Mouse (Mus musculus): ENCODE measurements around the gene Rs1. TPM values are rescaled to one million over a fixed set of nuclear protein-coding genes. Genes with fewer than 3 reads are reported as not detected.
"Not testable (repeated sequence)": the region's sequence is repeated elsewhere in the genome, so short reads cannot be mapped to it uniquely, and the experiment has no call there.

Rs1 gene
- 0.03 and 0.04 TPM in 2 replicates for polyA plus RNA-seq (2014; fragmentation: Nextera tagmentation; extraction: Ambion mirVana)

DNA sequence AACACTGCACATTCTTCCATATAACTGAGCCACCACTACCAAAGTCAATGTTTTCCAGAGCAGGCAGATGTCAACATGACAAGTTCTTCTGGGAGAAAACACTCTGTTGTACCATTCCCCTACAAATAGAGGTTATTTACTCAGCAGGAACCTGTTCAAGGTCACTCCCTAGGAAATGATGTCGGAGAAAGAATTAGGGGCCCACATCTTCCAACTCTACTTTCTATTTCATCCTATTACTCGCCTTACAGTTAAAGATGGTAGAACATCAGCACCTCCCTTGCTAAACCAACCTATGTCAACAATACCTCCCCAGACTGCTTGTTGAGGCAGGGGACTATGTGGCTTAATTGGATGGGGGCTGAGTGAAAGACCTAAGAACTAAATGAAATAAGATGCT is at the start of gene Rs1:
Gene Rs1 (plus strand): TSS at position 301 of the 400 bp plus-strand sequence.
- WGBS, result 78% methylated on average over 2 of the region's 2 CpGs
- Histone ChIP-seq H3K4me3 (ENCODE audit: low read depth, low read length) (no peak within 1 kb of the TSS), H3K36me3 (ENCODE audit: control insufficient read depth, insufficient read depth, low read length) (no peaks in the 10 kb centered on the region), H3K27me3 (ENCODE audit: control insufficient read depth, insufficient read depth, low read length) (peaks cover 7% of the 10 kb centered on the region), H3K27ac (ENCODE audit: low read depth, low read length) (no peak within 1 kb of the TSS), H3K4me2 (peak within 1 kb of the TSS; percentile 34; the same call in 1 of the 2 replicates), H3K9me3 (ENCODE audit: control insufficient read depth, low read length) (no peaks in the 10 kb centered on the region), H3K4me1 (ENCODE audit: control insufficient read depth, insufficient read depth, low read length) (no peaks in the 10 kb centered on the region), H3K9ac (ENCODE audit: low read length) (no peak within 1 kb of the TSS)
- no peak for ATAC-seq (ENCODE audit: low FRiP score)
- no peak for DNase-seq (ENCODE audit: low spot score, missing footprints)

DNA sequence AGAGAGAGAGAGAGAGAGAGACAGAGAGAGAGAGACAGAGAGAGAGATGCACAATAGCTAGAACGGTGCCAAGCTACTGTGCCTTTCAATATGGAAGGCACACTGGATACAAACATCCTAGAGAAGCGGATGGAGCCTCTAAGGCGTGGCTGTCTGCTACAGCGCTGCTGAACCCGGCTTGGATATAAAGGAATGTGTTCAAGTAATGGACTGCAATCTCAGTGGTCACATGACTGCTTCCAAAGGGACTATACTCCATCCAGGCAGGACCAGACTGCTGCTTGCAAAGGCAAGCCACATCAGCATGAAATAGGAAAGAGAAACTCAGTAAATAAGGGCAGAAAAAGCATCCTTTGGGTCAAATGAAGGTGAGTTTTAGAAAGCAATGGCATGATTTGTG is 32.2 kb upstream of the Rs1 start, which contains the start of gene Ppef1:
Gene Ppef1 (minus strand): TSS at position 116 of the 400 bp plus-strand sequence.
- ATAC-seq (ENCODE audit: low FRiP score), result no peak
- no peak for DNase-seq (ENCODE audit: low spot score, missing footprints)
- Histone ChIP-seq H3K4me3 (ENCODE audit: low read depth, low read length) (no peak within 1 kb of the TSS), H3K4me2 (no peak within 1 kb of the TSS), H3K4me1 (ENCODE audit: control insufficient read depth, insufficient read depth, low read length) (no peaks in the 10 kb centered on the region), H3K9ac (ENCODE audit: low read length) (no peak within 1 kb of the TSS), H3K36me3 (ENCODE audit: control insufficient read depth, insufficient read depth, low read length) (no peaks in the 10 kb centered on the region), H3K27me3 (ENCODE audit: control insufficient read depth, insufficient read depth, low read length) (peaks cover 14% of the 10 kb centered on the region), H3K27ac (ENCODE audit: low read depth, low read length) (no peak within 1 kb of the TSS), H3K9me3 (ENCODE audit: control insufficient read depth, low read length) (no peaks in the 10 kb centered on the region)
- WGBS, result 80% methylated on average over 5 of the region's 5 CpGs

DNA sequence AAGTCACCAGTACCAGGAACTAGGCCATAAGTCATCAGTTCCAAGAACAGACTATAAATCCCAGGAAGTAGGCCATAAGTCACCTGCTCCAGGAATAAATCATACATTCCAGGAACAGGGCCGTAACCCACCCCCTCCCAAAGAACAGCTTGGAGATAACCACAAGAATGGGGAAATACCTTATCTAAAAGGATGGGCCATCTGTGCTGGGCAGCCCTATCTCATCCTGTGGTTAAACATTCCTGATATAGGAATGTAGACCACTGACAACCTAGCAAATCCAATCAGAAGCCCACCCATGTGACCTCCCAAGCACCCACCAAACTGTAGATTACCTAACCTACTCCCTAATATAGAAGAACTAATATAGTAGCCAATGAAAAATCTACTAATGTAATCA is 22.4 kb upstream of the Rs1 start:
- DNase-seq (ENCODE audit: low spot score, missing footprints), result no peak
- H3K27me3 ChIP-seq (ENCODE audit: control insufficient read depth, insufficient read depth, low read length), result no peaks in the 10 kb centered on the region; the same call in 1 of the 2 replicates
- WGBS, result 86% methylated on average over 1 of the region's 1 CpGs

DNA sequence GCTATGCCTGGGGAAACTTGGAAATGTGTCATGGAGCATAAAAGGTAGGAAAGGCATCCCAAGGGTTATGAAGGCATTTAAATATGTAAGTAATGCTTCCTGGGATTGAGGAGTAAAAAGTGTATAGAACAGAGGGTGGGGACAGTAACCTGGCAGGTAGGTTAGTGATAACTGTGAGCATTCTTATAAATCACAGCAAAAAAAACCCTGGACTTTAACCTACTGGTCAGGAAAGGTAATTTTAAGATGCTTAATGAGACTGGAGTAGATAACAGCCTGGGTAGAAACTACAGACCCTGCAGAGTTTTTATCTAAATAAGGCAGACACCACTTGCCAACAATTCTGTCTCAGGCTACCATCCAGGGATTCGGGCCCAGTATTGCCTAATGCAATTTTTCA is 19.2 kb upstream of the Rs1 start:
- DNase-seq (ENCODE audit: low spot score, missing footprints) (no peak), ATAC-seq (ENCODE audit: low FRiP score) (no peak)
- H3K4me3 ChIP-seq (ENCODE audit: low read depth, low read length), result no peak overlapping the region
- H3K4me1 ChIP-seq (ENCODE audit: control insufficient read depth, insufficient read depth, low read length), result no peaks in the 10 kb centered on the region
- no peaks in the 10 kb centered on the region; the same call in 1 of the 2 replicates for H3K27me3 ChIP-seq (ENCODE audit: control insufficient read depth, insufficient read depth, low read length)
- H3K27ac ChIP-seq (ENCODE audit: low read depth, low read length), result no peak overlapping the region
- H3K36me3 ChIP-seq (ENCODE audit: control insufficient read depth, insufficient read depth, low read length), result no peaks in the 10 kb centered on the region
- H3K9me3 ChIP-seq (ENCODE audit: control insufficient read depth, low read length), result no peaks in the 10 kb centered on the region
- no peak overlapping the region for H3K9ac ChIP-seq (ENCODE audit: low read length)
- WGBS, result 75% methylated on average over 1 of the region's 1 CpGs
- H3K4me2 ChIP-seq, result no peak overlapping the region

More for the DNA sequence above, 22.4 kb upstream of the Rs1 start:
- H3K9me3 ChIP-seq (ENCODE audit: control insufficient read depth, low read length), result no peaks in the 10 kb centered on the region
- no peak for ATAC-seq (ENCODE audit: low FRiP score)
- H3K9ac ChIP-seq (ENCODE audit: low read length), result no peak overlapping the region
- no peaks in the 10 kb centered on the region for H3K36me3 ChIP-seq (ENCODE audit: control insufficient read depth, insufficient read depth, low read length)
- H3K4me1 ChIP-seq (ENCODE audit: control insufficient read depth, insufficient read depth, low read length), result no peaks in the 10 kb centered on the region
- H3K27ac ChIP-seq (ENCODE audit: low read depth, low read length), result no peak overlapping the region
- H3K4me2 ChIP-seq, result no peak overlapping the region
- no peak overlapping the region for H3K4me3 ChIP-seq (ENCODE audit: low read depth, low read length)

DNA sequence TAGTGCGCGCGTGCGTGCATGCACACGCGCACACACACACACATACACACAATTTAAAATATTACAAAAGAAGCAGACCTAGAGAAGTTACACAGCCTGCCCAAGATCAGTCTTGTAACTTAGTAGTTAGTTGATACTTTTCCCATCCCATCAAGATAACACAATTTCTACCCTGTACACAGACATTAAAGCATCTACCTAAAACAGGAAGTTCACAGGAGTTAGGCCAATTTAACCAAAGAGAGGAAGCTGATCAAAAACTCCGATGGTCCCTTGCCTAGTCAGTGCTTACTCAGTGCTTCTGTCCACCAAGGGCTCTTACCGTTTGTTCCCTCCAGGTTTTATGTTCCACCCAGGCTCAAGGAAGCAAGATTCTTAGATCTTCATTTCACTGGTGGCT is 17.0 kb upstream of the Rs1 start:
- Histone ChIP-seq H3K36me3 (ENCODE audit: control insufficient read depth, insufficient read depth, low read length) (no peaks in the 10 kb centered on the region), H3K27ac (ENCODE audit: low read depth, low read length) (no peak overlapping the region), H3K9me3 (ENCODE audit: control insufficient read depth, low read length) (no peaks in the 10 kb centered on the region), H3K4me2 (no peak overlapping the region), H3K4me1 (ENCODE audit: control insufficient read depth, insufficient read depth, low read length) (no peaks in the 10 kb centered on the region), H3K27me3 (ENCODE audit: control insufficient read depth, insufficient read depth, low read length) (peaks cover 8% of the 10 kb centered on the region), H3K9ac (ENCODE audit: low read length) (no peak overlapping the region), H3K4me3 (ENCODE audit: low read depth, low read length) (no peak overlapping the region)
- ATAC-seq (ENCODE audit: low FRiP score) (no peak), DNase-seq (ENCODE audit: low spot score, missing footprints) (no peak)
- WGBS, result 95% methylated on average over 8 of the region's 8 CpGs

DNA sequence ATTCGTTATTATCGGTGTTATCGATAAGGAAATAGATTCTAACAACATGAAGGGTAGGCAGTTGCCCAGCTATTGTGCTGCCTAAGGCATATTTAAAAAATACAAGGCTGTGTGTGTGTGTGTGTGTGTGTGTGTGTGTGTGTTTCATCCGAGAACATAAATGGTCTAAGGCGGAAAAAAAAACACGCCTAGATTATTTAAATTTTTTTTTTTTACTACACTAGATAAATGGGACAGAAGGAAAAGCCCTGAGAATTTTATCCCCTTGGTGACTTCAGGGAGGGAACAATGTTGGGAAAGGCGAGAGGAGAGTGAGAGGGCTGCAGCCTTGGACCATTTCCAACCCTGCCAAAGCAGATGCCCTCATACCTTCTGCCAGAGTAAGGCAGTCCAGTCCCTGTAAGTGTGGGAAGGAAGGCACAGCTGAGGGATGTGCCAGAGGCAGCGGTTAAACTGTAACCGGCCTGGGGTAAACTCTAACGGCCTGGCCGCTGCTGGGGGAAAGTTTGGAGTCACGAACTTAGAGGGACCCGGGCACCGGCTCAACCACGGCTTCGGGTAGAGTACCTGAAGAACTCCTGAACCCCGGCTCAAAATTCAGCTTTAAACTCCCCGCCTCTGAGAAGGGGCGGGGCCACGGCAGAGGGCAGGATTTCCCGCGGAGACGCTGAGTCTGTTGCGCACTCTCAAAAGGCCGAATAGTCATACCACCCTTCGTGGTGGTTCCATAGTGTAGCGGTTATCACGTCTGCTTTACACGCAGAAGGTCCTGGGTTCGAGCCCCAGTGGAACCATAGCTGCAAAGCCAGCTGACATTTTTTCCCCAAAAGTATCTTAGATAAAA is 2.2 kb upstream of the Rs1 start:
- WGBS, result 27% methylated on average over 30 of the region's 30 CpGs
- peak overlapping the region; percentile 34; the same call in 1 of the 2 replicates for H3K4me2 ChIP-seq
- H3K27me3 ChIP-seq (ENCODE audit: control insufficient read depth, insufficient read depth, low read length), result peaks cover 4% of the 10 kb centered on the region
- no peak overlapping the region for H3K27ac ChIP-seq (ENCODE audit: low read depth, low read length)
- H3K36me3 ChIP-seq (ENCODE audit: control insufficient read depth, insufficient read depth, low read length), result no peaks in the 10 kb centered on the region
- no peaks in the 10 kb centered on the region for H3K9me3 ChIP-seq (ENCODE audit: control insufficient read depth, low read length)
- H3K4me1 ChIP-seq (ENCODE audit: control insufficient read depth, insufficient read depth, low read length), result no peaks in the 10 kb centered on the region
- ATAC-seq (ENCODE audit: low FRiP score) (peak; percentile 97), DNase-seq (ENCODE audit: low spot score, missing footprints) (peak; percentile 99)
- peak overlapping the region; percentile 38 for H3K4me3 ChIP-seq (ENCODE audit: low read depth, low read length)
- peak overlapping the region; percentile 49; the same call in 1 of the 2 replicates for H3K9ac ChIP-seq (ENCODE audit: low read length)

DNA sequence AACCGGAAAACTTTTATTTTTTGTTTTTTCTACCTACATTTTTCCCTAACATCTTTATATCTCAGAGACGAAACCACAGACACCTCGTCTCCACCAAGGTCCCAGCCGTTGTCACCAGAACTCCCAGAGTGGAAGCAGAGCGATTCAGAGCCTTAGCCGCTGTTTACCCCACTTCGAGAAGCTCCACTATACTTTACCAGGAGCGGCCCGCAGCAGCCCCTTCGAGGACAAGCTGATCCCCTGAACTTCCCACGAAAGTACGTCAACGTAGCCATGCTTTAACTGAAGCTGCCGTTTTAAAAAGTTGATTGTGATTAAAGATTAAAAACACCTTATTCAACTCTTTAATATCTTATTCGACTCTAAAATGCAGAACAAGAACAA is 1.6 kb upstream of the Rs1 start:
- Histone ChIP-seq H3K36me3 (ENCODE audit: control insufficient read depth, insufficient read depth, low read length) (no peaks in the 10 kb centered on the region), H3K4me3 (ENCODE audit: low read depth, low read length) (peak overlapping the region; percentile 35), H3K4me2 (peak overlapping the region; percentile 34), H3K27ac (ENCODE audit: low read depth, low read length) (no peak overlapping the region), H3K4me1 (ENCODE audit: control insufficient read depth, insufficient read depth, low read length) (no peaks in the 10 kb centered on the region), H3K9ac (ENCODE audit: low read length) (peak overlapping the region; percentile 49; the same call in 1 of the 2 replicates), H3K9me3 (ENCODE audit: control insufficient read depth, low read length) (no peaks in the 10 kb centered on the region), H3K27me3 (ENCODE audit: control insufficient read depth, insufficient read depth, low read length) (peaks cover 4% of the 10 kb centered on the region)
- ATAC-seq (ENCODE audit: low FRiP score) (peak; percentile 86), DNase-seq (ENCODE audit: low spot score, missing footprints) (no peak)
- WGBS, result 28% methylated on average over 15 of the region's 15 CpGs

DNA sequence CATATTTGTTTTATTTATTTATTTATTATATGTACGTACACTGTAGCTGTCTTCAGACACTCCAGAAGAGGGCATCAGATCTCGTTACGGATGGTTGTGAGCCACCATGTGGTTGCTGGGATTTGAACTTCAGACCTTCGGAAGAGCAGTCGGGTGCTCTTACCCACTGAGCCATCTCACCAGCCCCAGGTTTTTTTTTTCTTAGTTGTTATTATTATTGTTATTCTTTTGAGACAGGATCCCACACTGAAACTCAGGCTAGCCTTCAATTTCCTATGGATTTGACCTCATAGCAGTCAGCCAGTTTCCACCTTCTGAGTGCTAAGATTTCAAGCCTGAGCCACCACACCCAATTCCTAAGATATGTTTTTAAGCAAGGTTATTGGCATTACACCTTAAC is 1.8 kb downstream of the Rs1 start:
- H3K4me3 ChIP-seq (ENCODE audit: low read depth, low read length); ATAC-seq (ENCODE audit: low FRiP score); H3K9ac ChIP-seq (ENCODE audit: low read length); H3K36me3 ChIP-seq (ENCODE audit: control insufficient read depth, insufficient read depth, low read length); H3K27ac ChIP-seq (ENCODE audit: low read depth, low read length); DNase-seq (ENCODE audit: low spot score, missing footprints); H3K27me3 ChIP-seq (ENCODE audit: control insufficient read depth, insufficient read depth, low read length); H3K4me2 ChIP-seq; H3K9me3 ChIP-seq (ENCODE audit: control insufficient read depth, low read length); H3K4me1 ChIP-seq (ENCODE audit: control insufficient read depth, insufficient read depth, low read length): not testable (repeated sequence)
- 90% methylated on average over 5 of the region's 5 CpGs for WGBS

DNA sequence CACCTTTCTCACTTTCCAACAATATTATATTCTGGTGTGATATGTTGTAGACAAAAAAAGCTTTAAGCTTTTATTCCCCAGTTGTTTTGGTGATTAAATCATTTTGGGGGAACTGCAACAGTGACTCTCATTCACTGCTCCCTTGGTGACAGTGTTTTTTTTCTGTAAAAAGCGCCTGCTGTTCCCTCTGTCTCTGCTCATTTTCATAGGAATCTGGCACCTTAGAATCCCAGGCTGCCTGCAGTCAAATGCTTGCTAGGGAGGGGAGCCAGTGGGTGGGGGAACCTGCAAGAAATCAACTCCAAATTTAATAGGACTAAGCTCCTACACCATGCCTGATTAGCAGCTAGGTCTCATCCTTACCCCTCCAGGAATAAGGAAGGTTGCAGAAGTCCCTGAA is 5.2 kb downstream of the Rs1 start:
- no peak for ATAC-seq (ENCODE audit: low FRiP score)
- H3K27me3 ChIP-seq (ENCODE audit: control insufficient read depth, insufficient read depth, low read length), result peaks cover 15% of the 10 kb centered on the region

More for the DNA sequence above, 5.2 kb downstream of the Rs1 start:
- H3K4me2 ChIP-seq, result no peak overlapping the region
- no peaks in the 10 kb centered on the region for H3K36me3 ChIP-seq (ENCODE audit: control insufficient read depth, insufficient read depth, low read length)
- H3K4me1 ChIP-seq (ENCODE audit: control insufficient read depth, insufficient read depth, low read length), result no peaks in the 10 kb centered on the region
- no peak overlapping the region for H3K27ac ChIP-seq (ENCODE audit: low read depth, low read length)
- H3K9ac ChIP-seq (ENCODE audit: low read length), result no peak overlapping the region
- WGBS, result 36% methylated on average over 1 of the region's 1 CpGs
- H3K4me3 ChIP-seq (ENCODE audit: low read depth, low read length), result no peak overlapping the region
- no peak for DNase-seq (ENCODE audit: low spot score, missing footprints)
- no peaks in the 10 kb centered on the region for H3K9me3 ChIP-seq (ENCODE audit: control insufficient read depth, low read length)
